Mouse (Mus musculus) hindbrain, embryonic 10.5 days (tissue): ENCODE measurements around the gene Dcaf11. TPM values are rescaled to one million over a fixed set of nuclear protein-coding genes. Genes with fewer than 3 reads are reported as not detected.

ENCODE experiments used
- DNase-seq: peaks from one replicate; pipeline ENCODE4 v3.0.0-alpha.2; 2017; ENCODE audit warnings: low spot score
- H3K27ac ChIP-seq: fragments of 300-500 bp; sonication (generic); 2 replicates; pipeline ENCODE4 v1.5.1; 2016; ENCODE audit warnings: mild to moderate bottlenecking, moderate library complexity
- H3K27me3 ChIP-seq: fragments of 300-500 bp; sonication (generic); 2 replicates; pipeline ENCODE4 v1.6.1; 2016; ENCODE audit warnings: mild to moderate bottlenecking; ENCODE audit not compliant: poor library complexity, insufficient read depth, severe bottlenecking
- H3K36me3 ChIP-seq: fragments of 300-500 bp; sonication (generic); 2 replicates; pipeline ENCODE4 v1.6.1; 2016; ENCODE audit warnings: mild to moderate bottlenecking, moderate library complexity
- H3K4me1 ChIP-seq: fragments of 300-500 bp; sonication (generic); replicated peaks from 2 replicates; pipeline ENCODE4 v1.6.1; 2016; ENCODE audit warnings: mild to moderate bottlenecking
- H3K4me3 ChIP-seq: fragments of 300-500 bp; sonication (generic); 2 replicates; pipeline ENCODE4 v1.5.1; 2016; ENCODE audit warnings: mild to moderate bottlenecking, moderate library complexity
- H3K9me3 ChIP-seq: fragments of 300-500 bp; sonication (generic); 2 replicates; pipeline ENCODE4 v1.6.1; 2016; ENCODE audit warnings: mild to moderate bottlenecking, moderate library complexity
- WGBS: fragments of 180-500 bp; shearing (Covaris S2); methylation state at CpG from one replicate; pipeline ENCODE4 v1.1.7; 2016; 5-methylcytosine and 5-hydroxymethylcytosine counted together
- polyA plus RNA-seq: library from polyadenylated mRNA; unstranded; fragments of >200 nt; fragmentation: Nextera tagmentation; extraction: Ambion mirVana; gene quantifications from 2 replicates; pipeline ENCODE4 v1.2.1, GENCODE M21; 2016

Dcaf11 gene
- 69.5 and 94.1 TPM in 2 replicates for polyA plus RNA-seq

DNA sequence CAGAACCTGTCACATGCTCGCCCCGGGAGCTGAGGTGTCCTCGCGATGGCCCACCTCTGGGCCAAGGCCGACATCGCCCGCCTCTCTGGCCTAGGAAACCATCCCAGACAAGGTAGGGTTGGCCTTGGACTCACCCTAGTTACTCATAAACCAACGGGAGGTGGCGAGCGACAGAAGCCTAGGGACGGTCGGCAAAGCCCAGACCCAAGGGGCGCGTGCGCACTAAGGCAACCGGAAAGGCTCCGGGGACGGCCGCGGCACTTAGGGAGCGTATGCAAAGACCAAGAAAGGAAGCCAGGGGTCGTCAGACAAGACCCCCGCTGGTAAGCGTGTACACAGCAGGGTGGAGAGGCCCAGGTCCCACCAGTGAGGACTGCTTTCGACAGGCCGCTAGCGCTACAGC is at the start of gene Dcaf11:
Gene Dcaf11 (plus strand): TSS at position 208 of the 403 bp plus-strand sequence.
- no peaks in the 10 kb centered on the region for H3K9me3 ChIP-seq
- under 1% methylated on average over 27 of the region's 27 CpGs for WGBS

GRCm38 (mm10) chr14:55510125-55510731 is 49.6 kb upstream of the Dcaf11 start, which contains the start of gene Cpne6:
Gene Cpne6 (plus strand): TSS chr14:55510445.
- Histone ChIP-seq H3K9me3 (no peaks in the 10 kb centered on the region), H3K27me3 (peaks cover 26% of the 10 kb centered on the region), H3K4me1 (peaks cover 33% of the 10 kb centered on the region), H3K4me3 (no peak within 1 kb of the TSS), H3K36me3 (no peaks in the 10 kb centered on the region), H3K27ac (peak within 1 kb of the TSS; percentile 31; the same call in 1 of the 2 replicates)
- WGBS: 75% methylated on average over 22 of the region's 22 CpGs
- no peak for DNase-seq

More for the DNA sequence above, at the start of gene Dcaf11:
- Histone ChIP-seq H3K27ac (peak within 1 kb of the TSS; percentile 95), H3K4me3 (peak within 1 kb of the TSS; percentile 67), H3K4me1 (peaks cover 20% of the 10 kb centered on the region), H3K27me3 (no peaks in the 10 kb centered on the region), H3K36me3 (peaks cover 18% of the 10 kb centered on the region)
- DNase-seq: peak; percentile 93

DNA sequence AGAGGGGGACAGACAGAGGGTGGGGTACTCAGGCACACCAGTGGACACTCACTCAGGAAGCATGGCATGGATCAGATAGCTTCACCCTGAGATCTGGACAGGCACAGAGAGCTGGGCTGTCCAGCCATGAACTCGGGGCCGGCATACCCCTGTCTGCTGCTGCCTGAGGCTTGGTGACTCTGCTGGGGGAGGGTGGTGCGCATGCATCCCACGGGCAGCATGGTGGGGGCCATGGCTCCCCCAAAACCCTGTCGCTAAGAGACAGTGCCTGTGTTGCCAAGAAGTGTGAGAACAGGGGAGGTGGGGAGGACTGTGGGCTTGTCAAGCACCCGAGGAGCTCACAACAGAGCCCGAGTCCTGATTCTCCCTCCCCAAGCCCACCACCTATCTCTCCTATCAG is 48.8 kb upstream of the Dcaf11 start:
- peaks cover 32% of the 10 kb centered on the region for H3K27me3 ChIP-seq
- H3K9me3 ChIP-seq: no peaks in the 10 kb centered on the region
- 67% methylated on average over 7 of the region's 7 CpGs for WGBS
- no peak overlapping the region for H3K4me3 ChIP-seq
- peaks cover 33% of the 10 kb centered on the region for H3K4me1 ChIP-seq
- H3K36me3 ChIP-seq: no peaks in the 10 kb centered on the region
- no peak for DNase-seq
- peak overlapping the region; percentile 31; the same call in 1 of the 2 replicates for H3K27ac ChIP-seq

DNA sequence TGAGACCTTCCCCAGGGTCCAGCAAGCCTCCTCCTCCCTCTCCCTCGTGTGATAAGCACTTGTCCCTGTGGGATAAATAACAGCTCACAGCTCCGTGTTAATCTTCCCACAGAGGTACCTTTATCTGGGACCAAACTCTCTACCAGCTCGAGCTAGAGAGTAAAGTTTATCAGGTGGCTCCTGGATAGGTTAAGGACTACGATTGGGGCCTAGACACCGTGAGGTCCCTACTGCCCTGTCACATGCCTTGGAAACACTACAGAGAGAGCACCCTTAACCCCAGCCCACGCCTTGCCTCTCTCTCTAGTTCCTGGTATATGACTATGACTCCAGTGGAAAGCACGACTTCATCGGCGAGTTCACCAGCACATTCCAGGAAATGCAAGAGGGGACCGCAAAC is 45.9 kb upstream of the Dcaf11 start:
- H3K27me3 ChIP-seq: peaks cover 37% of the 10 kb centered on the region
- H3K36me3 ChIP-seq: no peaks in the 10 kb centered on the region
- H3K4me3 ChIP-seq: no peak overlapping the region
- no peaks in the 10 kb centered on the region for H3K9me3 ChIP-seq
- peaks cover 53% of the 10 kb centered on the region for H3K4me1 ChIP-seq
- 72% methylated on average over 10 of the region's 10 CpGs for WGBS
- 0 out of 2 replicates have a peak overlapping the region, but pooled peaks have one; percentile 23 for H3K27ac ChIP-seq
- DNase-seq: no peak

DNA sequence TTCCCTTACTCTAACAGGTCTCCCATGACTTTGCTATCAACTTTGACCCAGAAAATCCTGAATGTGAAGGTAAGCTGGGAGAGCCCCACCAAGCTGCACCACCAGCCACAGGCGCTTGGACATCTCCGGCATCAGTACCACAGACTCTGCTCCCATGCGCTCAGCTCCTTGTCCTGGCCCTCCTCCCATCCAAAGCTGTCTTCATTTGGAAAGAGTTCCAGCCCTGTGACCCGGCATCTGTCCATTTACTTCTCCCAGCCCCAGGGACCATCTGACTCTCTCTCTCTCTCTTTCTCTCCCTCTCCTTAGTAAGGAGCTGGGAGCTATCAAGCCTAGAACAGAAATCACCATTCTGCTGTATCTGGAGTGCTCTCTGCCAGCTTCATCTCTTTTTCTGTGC is 44.0 kb upstream of the Dcaf11 start:
- 91% methylated on average over 4 of the region's 4 CpGs for WGBS
- no peaks in the 10 kb centered on the region for H3K36me3 ChIP-seq
- H3K4me3 ChIP-seq: no peak overlapping the region
- H3K27ac ChIP-seq: peak overlapping the region; percentile 46; the same call in 1 of the 2 replicates
- peaks cover 56% of the 10 kb centered on the region for H3K4me1 ChIP-seq
- DNase-seq: no peak
- H3K27me3 ChIP-seq: peaks cover 49% of the 10 kb centered on the region
- H3K9me3 ChIP-seq: no peaks in the 10 kb centered on the region

GRCm38 (mm10) chr14:55518897-55519296 is 40.9 kb upstream of the Dcaf11 start:
- 46% methylated on average over 2 of the region's 2 CpGs for WGBS
- Histone ChIP-seq H3K9me3 (no peaks in the 10 kb centered on the region), H3K27ac (peak overlapping the region; percentile 64), H3K27me3 (peaks cover 59% of the 10 kb centered on the region), H3K36me3 (no peaks in the 10 kb centered on the region), H3K4me3 (no peak overlapping the region), H3K4me1 (peaks cover 53% of the 10 kb centered on the region)
- DNase-seq: peak; percentile 66

DNA sequence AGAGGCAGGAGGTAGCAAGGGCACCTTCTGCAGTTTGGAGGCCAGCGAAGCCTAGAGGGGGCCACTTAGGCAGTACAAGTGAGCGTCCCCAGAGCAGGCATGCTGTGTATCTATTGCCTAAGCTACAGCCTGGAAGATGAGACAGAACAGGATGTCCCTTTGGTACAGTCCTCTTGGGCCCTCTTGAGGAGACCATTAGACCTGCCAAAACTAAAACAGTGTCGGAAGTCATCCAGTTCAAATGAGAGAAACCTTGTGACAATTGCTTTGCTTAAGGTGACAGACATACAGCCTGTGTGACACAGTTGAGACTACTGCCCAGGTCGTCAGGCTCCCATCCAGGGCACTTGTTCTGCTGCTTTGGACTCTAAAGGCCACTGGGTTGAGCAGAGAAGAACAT is 40.2 kb upstream of the Dcaf11 start:
- H3K4me3 ChIP-seq: no peak overlapping the region
- no peaks in the 10 kb centered on the region for H3K36me3 ChIP-seq
- DNase-seq: no peak
- H3K9me3 ChIP-seq: no peaks in the 10 kb centered on the region
- H3K4me1 ChIP-seq: peaks cover 51% of the 10 kb centered on the region
- WGBS: 58% methylated on average over 4 of the region's 4 CpGs
- peaks cover 66% of the 10 kb centered on the region for H3K27me3 ChIP-seq
- peak overlapping the region; percentile 64 for H3K27ac ChIP-seq

DNA sequence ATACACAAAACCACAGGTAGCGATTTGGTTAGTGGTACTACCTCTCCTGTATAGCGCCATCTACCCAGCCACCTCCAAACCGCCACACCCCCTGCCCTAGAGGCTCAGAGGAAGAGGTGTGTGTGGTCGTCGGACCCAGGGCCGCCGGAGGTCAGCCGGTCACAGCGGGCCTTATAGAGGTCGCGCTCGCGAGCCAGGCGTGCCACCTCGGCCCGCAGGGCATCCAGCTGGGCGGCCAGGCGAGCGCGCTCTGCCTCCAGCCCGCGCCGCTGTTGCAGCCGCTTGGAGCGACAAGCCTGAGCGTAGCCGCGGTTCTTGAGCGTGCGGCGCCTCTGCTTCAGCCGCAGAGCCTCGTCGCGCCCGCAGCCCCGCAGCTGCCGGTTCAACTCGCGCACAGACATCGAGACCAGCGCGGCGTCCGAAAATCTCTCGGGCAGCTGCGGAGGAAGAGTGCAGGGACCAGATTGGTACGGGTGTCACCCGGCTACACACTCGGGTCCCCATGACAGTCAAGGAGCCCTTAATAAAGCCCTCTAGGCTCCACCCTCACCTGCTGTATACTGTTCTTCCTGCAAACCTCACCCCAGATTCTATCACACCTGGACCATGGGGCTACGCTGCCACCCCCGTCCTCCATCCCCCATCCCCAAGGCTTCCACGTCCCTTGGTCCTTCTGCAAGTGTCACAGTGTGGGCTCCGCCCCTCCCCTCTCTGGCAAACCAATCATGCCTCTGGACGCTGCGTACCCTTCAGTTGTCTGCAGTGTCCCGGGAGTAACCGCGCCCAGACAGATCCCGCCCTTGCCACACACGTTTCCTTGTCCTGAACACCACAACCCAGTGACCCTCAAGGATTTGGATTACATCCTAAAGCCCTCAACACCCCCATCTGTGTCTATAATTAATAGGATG is 39.1 kb upstream of the Dcaf11 start:
- peaks cover 68% of the 10 kb centered on the region for H3K27me3 ChIP-seq
- WGBS: under 1% methylated on average over 61 of the region's 61 CpGs
- peak overlapping the region; percentile 80 for H3K27ac ChIP-seq
- H3K36me3 ChIP-seq: no peaks in the 10 kb centered on the region
- no peaks in the 10 kb centered on the region for H3K9me3 ChIP-seq
- H3K4me3 ChIP-seq: peak overlapping the region; percentile 66
- DNase-seq: peak; percentile 56
- peaks cover 51% of the 10 kb centered on the region for H3K4me1 ChIP-seq

GRCm38 (mm10) chr14:55524062-55524461 is 35.7 kb upstream of the Dcaf11 start:
- no peak overlapping the region for H3K4me3 ChIP-seq
- no peaks in the 10 kb centered on the region for H3K9me3 ChIP-seq
- WGBS: 61% methylated on average over 4 of the region's 4 CpGs
- H3K4me1 ChIP-seq: peaks cover 24% of the 10 kb centered on the region
- H3K27ac ChIP-seq: no peak overlapping the region
- peaks cover 61% of the 10 kb centered on the region for H3K27me3 ChIP-seq
- no peak for DNase-seq
- no peaks in the 10 kb centered on the region for H3K36me3 ChIP-seq

GRCm38 (mm10) chr14:55524785-55525184 is 35.0 kb upstream of the Dcaf11 start, which contains the start of gene Nrl:
Gene Nrl (minus strand): TSS chr14:55524981.
- Histone ChIP-seq H3K4me1 (peaks cover 16% of the 10 kb centered on the region), H3K4me3 (no peak within 1 kb of the TSS), H3K27me3 (peaks cover 60% of the 10 kb centered on the region), H3K36me3 (no peaks in the 10 kb centered on the region), H3K9me3 (no peaks in the 10 kb centered on the region), H3K27ac (no peak within 1 kb of the TSS)
- no peak for DNase-seq
- WGBS: 43% methylated on average over 8 of the region's 8 CpGs

DNA sequence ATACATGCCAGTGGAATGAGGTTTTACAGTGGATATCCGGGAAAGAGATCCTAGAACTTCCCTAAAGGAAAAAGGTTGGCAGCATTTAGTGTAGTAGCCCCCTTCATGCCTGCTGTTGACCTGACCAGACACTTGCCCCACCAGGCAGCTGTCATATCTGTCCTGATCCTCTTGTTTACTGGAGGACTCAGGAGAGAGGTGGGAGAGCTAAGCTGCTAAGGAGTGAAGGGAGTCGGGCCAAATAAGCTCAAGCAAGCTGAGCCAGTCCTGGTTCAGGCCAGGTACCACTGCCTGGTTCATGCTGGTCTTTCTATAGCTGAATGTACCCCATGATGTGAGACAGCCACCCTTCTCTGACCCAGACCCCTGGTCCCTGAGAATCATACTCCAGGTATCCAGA is 33.1 kb upstream of the Dcaf11 start:
- Histone ChIP-seq H3K4me1 (no peaks in the 10 kb centered on the region), H3K9me3 (no peaks in the 10 kb centered on the region), H3K27ac (no peak overlapping the region), H3K4me3 (no peak overlapping the region), H3K36me3 (no peaks in the 10 kb centered on the region), H3K27me3 (peaks cover 44% of the 10 kb centered on the region)
- DNase-seq: no peak
- WGBS: 81% methylated on average over 2 of the region's 2 CpGs

DNA sequence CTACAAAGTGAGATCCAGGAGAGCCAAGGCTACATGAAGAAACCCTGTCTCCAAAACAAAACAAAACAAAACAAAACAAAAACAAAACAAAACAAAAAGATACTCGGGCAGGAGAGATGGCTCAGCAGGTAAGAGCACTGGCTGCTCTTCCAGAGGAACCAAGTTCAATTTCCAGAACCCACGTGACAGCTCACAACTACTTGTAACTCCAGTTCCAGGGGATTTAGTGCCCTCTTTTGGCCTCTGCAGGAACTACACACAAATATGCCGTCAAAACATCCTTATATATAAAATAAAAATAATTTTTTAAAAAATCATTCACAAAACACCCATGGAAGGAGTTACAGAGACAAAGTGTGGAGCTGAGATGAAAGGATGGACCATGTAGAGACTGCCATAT is 31.9 kb upstream of the Dcaf11 start:
- 24% methylated on average over 3 of the region's 3 CpGs for WGBS
- H3K27ac ChIP-seq: no peak overlapping the region
- H3K9me3 ChIP-seq: no peaks in the 10 kb centered on the region
- peaks cover 32% of the 10 kb centered on the region for H3K27me3 ChIP-seq
- H3K4me3 ChIP-seq: no peak overlapping the region
- DNase-seq: no peak
- no peaks in the 10 kb centered on the region for H3K4me1 ChIP-seq
- H3K36me3 ChIP-seq: no peaks in the 10 kb centered on the region
